Mouse (Mus musculus) megakaryocyte progenitor cell, adult 5-6 weeks (primary cell): Measurements from ENCODE around the gene Megf11. TPM values are rescaled to one million over a fixed set of nuclear protein-coding genes. Genes with fewer than 3 reads are reported as not detected.

ENCODE experiments used
- ATAC-seq: replicated peaks from 2 replicates; pipeline ENCODE4 v1.8.0; 2016; ENCODE audit warnings: mild to moderate bottlenecking, moderate TSS enrichment, inconsistent platforms; ENCODE audit not compliant: poor library complexity
- total RNA-seq, 2 experiments: library from RNA; stranded (forward) in 1 of 2; stranded (reverse) in 1 of 2; fragments of 157-497, 149-512 nt in 1 of 2; fragments of 200-1000 nt in 1 of 2; gene quantifications; 2 replicates each; pipeline versions ENCODE4 v1.2.3 to v1.2.4; 2015 to 2017

Gene Megf11
- total RNA-seq (2015) (not detected in 2 replicates), total RNA-seq (2017) (0.03 TPM in 1 of 2 replicates, not detected in the other)

DNA sequence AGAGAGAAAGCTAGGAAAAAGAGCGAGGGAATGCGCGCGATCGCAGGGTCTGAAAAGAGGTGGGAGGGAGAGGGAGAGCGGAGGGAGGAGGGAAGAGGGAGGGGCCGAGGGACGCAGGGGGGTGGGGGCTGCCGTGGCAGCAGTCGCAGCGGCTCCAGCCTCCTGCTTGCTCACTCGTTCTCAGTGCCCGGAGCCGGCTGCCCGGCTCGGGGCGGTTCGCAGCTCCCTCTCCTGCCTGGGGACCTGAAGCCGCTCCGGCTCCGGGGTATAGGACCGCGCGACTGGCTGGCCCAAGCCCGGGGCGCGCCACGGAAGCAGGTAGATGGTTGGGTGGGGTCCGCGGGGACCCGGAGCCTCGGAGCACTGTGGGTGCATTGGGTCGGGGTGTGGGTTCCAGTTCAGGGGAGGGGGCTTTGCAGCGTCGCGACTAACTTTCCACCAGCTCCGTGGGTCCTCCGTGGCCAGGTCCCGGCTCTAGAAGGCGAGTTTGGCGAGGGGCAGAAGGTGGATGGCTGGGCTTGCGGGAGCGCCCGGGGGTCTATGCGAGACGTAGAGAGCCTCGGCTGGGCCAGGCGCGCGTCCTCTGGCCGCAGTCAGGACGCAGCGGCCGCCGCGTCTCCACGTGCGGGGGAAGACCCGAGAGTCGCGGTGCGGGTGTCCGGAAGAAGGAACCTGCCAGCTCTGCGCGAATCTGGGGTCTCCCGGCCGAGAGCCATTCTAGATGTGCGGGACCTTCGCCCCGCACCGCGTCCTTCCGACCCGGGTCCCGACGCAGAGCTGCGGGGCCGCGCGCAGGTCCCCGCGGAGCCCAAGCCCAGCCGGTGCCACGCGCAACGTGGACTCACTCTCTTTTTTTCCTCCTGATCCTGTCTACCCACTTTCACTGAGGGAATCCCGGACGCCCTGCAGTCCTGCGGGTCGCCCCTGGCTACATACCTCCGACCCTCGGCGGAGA is at the start of gene Megf11:
Megf11 (plus strand) TSS at position 116 of the 955 bp plus-strand sequence.
- ATAC-seq = no peak

DNA sequence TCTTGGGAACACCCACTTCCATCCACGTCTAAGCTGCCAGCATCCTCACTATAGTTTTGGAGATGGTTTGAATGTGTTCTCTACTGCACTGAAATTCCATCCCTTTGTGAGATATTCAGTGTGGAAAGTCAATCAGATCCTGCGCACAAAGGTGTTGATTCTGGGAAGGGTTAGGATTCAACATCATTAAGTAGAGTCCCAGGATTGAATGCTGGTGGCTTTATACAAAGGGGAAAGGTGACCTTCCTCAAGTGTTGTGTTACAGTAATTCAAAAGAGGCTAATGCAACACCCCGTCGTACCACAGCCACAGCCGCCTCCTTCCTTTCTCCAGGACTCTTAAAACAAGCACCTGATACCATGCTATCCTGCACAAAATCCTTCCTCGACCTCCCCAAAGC is 49.6 kb upstream of the Megf11 start:
- no peak for ATAC-seq

DNA sequence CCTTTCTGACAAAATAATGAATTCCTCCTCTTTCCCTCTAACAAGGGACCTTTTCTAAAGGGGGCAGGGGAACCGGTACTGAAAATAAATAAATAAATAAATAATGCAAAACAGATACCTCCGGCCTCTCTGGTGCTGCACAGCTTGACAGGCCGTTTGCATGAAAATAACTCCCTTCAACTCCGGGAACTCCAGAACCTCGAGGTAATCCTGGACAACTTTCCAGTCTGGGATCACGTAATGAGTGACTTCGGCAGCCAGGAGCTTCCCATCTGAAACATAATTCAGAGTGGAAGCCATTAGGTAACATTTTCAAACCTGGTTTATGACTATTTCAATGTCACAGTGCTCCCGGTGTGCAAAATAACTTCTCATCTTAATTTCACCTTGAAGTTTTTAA is 46.1 kb upstream of the Megf11 start:
- ATAC-seq = no peak

DNA sequence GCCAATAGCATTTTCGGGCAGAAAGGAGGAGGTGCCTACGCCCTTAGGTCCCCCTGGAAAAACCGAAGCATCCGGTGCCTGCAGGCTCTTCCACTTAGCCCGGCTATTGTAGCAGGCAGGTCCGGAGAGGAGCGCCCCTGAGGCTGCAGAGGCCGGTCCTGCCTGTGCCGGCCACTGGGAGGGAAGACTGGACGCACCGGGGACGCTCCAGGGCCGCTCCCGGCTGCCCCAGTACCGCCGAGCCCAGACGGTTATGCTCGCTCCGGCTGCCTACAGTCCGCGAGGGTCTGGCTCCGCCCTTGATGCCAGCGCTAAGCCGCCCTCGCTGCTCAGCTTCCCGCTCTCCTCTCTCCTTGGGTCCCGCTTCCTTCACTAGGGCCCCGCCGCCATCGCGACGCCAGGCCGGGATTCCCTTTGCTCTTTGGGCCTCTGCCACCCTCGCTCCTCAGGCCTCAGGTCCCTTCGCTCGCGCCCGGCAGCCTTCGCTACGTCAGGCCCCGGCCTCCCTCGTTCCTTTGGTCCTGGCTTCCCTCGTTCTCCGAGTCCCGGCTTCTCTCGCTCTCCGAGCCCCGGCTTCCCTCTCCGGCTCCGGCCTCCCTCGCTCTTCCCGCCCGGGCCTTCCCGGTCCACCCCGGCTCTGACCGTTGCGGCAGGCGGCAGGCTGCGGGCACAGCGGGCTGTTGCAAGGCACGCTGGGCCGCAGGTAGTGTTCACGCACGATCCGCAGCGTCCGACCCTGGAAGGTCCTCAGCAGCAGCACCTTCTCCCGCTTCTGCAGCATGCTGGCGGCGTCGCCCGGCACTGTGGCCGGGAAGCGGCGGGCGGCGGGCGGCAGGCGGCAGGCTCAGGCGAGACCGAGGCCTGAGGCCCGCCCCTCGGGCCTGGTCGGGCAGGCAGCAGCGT is 44.8 kb upstream of the Megf11 start:
- peak; percentile 78 for ATAC-seq

DNA sequence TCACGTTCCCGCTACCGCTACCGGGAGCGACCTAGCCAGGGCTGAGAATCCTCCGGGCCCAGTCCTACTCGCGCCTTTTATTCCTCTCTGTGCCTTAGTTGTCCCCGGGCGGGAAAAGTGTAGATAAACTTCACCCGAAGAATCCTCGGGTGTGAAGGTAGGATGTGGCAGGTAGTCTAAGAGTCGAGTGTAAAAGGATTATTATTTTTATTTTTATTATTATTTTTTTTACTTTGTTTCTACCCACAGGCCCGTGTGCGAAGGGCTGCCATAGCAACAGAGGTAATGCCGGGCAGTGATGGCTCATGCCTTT is 44.2 kb upstream of the Megf11 start, which contains the start of gene Dis3l:
Dis3l (minus strand) TSS at position 35 of the 313 bp plus-strand sequence.
- ATAC-seq = no peak

DNA sequence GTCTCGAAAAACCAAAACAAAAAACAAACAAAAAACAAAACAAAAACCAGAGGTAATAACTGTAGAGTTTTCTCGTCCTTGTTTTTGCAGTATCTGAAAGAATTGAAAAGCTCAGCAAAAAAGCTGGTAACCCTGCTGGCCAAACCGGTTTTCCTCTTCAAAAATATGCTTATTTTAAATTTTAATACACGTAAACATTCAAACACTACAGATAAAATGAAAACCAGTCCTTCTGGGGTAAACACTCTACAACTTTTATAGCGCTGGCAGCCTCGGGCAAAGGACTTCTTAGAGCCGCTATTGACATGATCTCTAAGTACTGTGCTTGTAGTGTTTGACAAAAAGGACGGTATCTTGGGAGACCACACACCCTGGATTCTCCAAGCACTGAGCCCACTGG is 43.8 kb upstream of the Megf11 start:
- no peak for ATAC-seq

DNA sequence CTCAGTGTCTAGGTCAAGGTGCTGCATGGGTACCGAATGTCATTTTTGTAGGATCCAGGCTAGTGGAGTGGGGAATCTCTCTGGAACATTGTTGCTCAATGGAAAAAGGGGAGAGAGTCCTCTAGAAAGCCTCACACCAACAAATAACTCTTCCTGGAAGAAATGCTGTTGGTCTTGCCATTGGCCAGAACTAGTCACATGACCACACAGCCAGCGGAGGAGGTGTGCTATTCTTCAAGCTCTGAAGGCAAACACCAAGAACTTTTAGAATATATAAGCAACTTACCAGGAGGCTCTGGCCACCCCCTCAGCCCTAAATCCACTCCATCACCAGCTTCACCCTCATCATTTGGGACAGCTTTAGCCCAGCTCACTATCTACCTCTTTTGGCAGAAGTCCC is 41.8 kb upstream of the Megf11 start:
- no peak for ATAC-seq

DNA sequence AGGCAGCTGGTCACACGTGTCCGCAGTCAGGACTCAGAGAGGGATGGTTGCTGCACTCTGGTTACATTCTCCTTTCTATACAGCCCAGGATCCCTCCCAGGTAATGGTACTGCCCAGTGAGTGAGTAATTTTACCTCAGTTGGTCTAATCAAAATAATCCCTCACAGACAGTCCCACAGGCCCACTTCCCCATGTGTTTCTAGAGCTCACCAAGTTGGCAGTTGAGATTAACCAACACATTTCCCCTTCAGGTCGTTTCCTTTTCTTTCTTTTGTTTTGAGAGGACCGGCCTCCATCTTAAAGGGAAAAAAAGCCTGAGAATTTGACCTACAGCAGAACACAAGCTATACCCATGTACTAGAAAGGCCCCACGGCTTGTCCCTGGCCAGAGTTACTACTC is 39.5 kb upstream of the Megf11 start:
- peak; percentile 47 for ATAC-seq

DNA sequence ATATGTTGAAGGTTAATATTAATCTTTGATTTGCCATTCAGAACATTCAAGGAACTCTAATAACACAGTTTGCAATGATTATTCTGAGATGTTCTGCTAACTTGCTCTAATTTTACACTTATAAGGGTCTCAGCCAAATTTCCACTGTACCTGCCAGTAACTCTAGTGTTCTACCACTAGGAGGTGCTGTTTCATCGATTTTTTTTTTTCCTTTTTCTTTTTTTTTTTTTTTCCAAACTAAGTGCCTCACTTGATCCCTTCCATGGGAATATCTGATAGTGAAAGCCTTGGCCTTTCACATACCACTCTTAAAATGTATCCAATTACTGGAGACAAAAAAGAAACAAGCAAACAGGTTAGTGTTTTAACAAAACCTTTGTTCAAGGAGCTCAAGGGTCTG is 38.0 kb upstream of the Megf11 start:
- no peak for ATAC-seq

DNA sequence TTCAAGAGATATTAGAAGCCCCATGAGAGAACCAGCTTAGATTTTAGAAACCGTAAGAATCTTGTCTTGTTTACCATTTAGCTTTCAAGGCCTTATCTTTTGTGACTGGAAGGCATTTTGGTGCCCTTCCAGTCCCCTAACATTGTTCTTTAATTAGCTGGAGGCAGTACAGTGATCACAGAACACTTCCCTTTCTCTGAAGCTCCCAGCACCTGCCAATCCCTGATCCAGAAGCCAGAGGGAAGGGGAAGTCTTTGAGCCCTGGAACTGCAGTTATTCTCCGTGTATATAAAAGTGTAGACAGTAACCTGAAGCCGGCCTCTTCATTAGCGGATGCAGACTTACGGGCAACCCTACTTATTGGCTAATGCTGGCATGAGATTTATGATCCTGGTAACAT is 35.9 kb upstream of the Megf11 start:
- ATAC-seq = no peak

DNA sequence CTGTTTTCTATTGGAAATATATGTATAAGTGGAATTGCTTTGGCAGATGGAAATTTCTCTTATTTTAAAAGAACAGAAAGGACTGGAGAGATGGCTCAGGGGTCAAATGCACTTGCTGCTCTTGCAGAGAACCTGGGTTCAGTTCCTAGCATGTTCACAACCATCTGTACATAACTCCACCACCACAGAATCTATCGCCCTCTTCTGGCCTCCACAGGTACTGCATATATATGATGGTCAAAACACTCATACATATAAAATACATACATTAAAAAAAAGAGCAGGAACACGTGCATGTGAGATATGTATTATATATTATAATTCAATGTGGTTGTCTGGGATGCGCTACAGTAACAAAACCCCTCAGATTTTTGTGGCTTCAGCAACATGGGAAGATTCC is 34.2 kb upstream of the Megf11 start:
- ATAC-seq = peak; percentile 52; the same call in 1 of the 2 replicates

DNA sequence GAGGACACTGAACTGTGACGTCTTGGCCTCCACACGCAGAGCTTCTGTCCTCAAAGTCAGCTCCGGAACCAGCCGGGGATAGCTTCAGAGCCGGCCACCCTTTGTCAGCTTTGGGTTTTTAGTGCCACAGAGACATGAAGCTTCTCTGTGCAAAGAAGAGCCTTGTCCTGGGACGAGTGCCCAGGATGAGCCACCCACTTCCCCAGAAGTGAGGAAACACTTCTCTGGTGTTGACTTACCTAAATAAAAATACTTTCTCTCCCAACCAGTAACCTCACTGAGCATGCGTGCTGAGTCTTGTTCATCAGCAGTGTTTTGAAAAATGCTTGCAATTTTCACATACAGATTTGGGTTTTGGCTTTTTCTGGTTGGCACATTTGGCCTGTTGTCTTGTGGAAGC is 29.8 kb upstream of the Megf11 start:
- ATAC-seq = no peak

DNA sequence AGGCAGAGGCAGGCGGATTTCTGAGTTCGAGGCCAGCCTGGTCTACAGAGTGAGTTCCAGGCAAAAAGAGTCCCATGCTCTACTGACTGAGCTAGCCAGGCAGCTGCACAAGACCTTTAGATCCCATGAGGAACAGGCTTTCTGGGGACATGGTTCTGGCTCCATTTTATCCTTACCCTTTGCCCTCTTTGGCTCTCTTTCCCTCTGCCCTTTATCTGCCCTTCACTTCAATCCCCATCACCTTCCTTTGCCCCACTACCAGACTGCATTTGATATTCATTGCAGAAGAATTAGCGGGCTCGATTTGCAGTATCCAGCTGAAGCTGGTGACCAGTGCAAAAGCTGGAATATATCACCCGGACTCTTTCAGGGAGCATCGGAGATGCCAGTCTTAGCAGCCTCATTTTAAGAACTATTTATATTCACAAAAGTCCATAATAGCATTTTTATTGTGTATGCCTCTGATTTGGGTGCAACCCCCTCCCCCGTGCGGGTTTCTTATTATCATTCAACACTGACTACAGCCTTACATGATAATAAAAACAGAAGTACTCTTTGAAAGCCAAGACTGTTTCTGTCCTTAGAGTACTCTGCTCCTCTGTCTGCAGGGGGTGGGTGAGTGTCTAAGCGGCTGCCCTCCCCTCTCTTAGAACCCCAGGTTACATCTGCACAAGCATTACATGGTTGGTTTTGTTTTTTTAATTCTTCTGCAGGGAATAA is 24.0 kb upstream of the Megf11 start:
- no peak for ATAC-seq

DNA sequence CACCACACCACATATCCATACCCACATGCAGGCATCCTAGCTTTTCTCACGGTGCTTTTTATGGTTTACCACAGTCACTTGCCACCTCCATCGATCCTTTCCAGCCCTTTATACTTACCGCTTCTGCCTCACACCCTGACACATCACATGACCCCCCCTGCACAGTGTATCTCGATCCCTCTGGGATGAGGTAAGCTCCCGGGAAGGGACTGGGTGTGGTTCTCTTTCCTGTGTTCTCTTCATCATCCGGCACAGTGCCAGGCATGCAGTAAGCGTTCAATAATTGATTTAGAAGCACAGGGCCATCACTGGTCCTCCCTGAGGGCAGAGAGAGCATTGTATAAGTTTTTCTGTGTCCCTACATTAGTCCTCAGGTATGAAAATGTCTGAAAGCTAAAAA is 15.6 kb upstream of the Megf11 start:
- ATAC-seq = no peak

DNA sequence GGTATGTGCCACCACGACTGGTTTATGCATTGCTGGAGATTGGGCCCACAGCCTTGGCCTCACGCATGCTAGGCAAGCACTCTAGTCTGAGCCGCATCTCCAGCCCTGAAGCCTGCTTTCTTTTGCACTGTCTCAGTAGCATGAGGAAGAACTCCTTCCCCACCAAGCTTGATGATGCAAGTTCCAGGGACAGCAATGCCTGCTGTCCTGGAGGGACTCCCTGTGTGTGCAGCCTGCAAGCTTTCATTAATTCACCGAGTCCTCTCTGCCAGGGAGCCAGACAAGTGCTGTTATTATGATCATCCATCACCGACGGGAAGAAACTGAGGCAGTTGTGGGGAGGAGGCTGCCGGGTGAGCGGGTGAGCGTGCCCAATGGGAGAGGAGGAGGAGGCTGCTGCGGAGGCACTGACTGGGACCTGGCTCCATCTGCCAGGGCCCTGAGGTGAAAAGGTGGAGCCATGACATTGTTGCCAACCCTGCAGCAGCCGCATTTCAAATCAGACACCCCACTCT is 14.1 kb upstream of the Megf11 start:
- no peak for ATAC-seq

DNA sequence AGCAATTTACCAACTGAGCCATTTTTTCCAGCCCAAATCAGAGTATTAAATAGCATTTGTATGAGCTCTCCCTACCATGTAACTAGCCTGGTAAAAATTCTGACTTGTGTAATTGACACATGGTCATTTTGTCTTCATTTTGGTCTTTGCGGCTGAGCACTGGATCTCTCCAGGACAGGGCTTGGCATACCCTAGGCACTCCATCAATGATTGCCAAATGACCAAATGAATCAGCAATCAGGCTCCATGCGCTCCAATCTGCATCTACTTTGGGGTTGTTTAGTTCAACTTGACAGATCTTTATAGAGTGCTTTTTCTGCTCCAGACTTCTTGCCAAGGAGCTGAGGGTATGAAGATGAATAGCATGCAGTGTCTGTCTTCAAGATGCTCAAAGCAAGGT is 9.0 kb upstream of the Megf11 start:
- ATAC-seq = no peak

DNA sequence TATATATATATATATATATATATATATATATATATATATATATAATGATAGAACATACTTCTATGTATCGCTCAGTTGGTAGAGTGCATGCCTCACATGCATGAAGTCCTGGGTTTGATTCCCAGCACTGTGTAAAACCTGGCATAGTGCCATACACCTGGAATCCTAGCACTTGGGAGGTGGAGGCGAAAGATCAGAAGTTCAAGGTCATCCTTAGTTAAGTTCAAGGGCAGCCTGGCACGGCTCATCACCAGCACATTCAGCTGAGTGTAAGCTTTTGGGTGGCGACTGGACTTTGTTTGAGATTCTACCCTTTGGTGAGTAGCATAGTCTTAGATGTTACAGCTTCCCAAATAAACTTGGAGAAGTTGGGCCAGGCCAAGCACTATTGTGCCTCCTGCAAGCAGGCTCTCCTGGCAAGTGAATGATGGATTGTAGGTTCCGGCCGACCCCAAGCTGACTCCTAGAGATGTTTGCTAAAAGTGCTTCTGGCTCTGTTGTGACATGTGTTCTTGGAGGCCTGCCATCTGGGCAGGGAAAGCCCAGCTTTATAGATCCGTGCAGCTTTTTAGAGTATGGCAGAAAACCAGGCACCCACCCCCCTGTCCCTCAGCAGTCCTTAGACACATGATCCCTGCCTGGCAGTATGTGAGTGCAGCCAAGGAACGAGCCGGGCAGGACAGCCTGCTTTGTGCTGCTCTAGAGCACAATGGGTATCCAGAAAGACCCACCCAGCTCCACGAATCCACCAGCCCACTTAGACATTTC is 2.2 kb upstream of the Megf11 start:
- no peak for ATAC-seq

DNA sequence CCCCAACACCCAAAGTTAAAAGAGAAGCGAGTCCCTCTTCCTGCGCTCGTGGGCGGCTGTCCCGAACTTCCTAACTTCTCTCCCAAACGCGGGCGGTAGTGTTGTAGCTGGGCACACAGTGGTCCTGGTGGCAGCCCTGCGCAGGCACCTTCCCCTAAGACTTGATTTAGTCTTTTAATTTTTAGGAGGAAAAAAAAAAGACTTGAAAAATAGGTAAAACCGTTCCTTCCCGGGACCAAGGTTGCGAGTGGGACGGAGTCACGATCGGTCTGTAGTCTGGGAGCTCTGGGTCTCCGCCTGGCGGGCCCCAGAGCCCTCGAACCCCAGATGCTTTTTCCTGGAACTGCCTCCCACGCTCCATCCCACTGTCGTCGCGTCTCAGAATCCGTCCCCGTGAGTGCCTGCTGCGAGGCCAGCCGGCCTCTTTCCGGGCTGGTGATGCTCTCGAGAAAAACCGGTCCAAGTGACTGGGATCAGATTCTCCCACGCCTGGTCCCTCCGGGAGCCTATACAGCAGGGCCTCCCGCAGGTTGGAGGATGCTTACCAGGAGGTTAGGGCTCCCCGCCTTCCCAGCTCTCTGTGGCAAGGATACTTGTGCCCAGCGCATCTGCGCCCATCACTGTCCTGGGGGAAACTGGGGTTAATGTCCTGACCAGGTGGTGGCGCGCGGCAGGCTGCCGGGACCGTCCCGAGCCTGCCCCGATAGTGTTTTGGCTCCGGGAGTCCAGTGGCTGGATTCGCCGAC is 1.2 kb downstream of the Megf11 start:
- ATAC-seq = no peak

DNA sequence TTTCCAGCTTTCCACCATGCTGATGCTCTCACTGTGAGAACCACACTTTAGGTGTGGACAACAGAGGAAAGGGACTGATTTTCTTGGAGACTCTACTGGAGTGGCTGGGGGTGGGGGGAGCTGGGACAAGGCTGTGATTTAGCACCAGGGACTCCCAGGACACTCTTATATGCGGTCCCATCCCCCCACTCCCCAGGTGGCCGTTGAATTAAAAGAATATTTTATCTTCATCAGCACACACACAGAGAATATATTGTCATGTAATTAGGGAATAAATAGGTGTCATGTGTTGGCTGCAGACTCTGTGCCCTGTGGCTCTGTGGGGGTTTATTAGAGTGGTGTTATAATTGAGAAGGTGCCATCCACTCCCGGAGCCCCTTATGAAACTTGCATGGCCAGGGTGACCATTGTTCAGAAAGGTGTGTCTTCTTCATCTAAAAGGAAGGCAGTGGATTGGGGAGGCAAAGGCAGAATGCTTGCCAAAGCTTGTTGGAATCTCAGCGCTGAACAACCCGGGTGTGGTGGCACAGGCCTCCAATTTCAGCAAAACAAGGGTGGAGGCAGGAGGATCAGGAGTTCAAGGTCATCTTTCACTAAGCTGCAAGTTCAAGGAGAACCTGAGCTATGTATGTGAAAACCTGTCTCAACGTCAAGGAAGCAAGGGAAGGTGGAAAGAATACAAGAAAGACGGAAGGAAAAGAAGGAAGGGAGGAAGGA is 4.3 kb downstream of the Megf11 start:
- no peak for ATAC-seq
